Mouse (Mus musculus) gastrocnemius, adult 8-10 months (tissue): ENCODE results near the gene Gm3248. TPM values are rescaled to one million over a fixed set of nuclear protein-coding genes. Genes with fewer than 3 reads are reported as not detected.
A peak's percentile ranks its signal among the peaks of the same experiment; 100 is the strongest.
"Not testable (repeated sequence)": the region's sequence is repeated elsewhere in the genome, so short reads cannot be mapped to it uniquely, and the experiment has no call there.

Source experiments
- DNase-seq, 2 experiments: peaks; one replicate each; pipeline ENCODE4 v3.0.0; 2022; ENCODE audit warnings: low spot score in 2 of 2
- total RNA-seq, 4 experiments: library from RNA; stranded (reverse); gene quantifications; 2 replicates each; pipeline ENCODE4 v1.2.4; 2022

The Gm3248 gene
- total RNA-seq = not detected

DNA sequence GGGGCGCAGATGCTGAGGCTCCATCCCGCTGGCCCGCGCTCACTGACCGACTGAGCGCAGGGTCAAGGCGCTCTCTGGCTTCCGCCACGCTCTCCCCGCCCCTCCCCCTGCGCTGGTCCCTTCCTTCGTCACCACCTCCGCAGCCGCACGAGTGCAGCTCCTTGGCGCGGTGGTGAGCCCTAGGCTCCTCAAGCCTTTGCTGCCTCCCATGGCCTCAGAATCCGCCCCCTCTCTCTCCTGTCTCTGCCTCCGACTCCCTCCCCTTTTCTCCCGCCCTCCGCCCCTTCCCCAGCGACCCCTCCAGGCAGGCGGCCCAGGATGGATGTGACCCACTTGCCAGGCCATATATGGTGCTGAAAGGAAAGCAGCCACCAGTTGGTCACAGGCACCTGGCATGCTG lies at the start of gene Gm3248:
Gm3248 (minus strand) TSS at position 111 of the 400 bp plus-strand sequence.
- not testable (repeated sequence) for DNase-seq

DNA sequence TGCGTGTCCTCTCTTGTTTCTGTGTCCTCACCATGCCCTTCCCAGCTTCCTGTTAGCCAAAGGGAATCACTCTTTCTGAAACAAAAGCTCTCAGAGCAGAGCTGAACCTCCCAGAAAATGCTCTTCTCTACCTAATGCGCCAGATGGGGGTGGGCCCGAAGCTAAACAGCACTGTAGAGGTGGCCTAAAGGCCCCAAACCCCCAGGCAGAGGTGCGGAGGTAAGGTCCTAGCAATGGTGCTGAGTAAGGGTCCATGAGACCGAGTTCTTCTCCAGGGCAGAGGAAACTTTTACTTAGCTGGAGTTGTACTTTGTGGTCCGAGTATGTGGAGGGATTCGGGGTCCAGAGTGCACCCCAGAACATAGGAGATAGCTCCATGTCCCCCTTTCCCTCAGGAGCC lies 25.6 kb upstream of the Gm3248 start:
- DNase-seq = peak; percentile 8

DNA sequence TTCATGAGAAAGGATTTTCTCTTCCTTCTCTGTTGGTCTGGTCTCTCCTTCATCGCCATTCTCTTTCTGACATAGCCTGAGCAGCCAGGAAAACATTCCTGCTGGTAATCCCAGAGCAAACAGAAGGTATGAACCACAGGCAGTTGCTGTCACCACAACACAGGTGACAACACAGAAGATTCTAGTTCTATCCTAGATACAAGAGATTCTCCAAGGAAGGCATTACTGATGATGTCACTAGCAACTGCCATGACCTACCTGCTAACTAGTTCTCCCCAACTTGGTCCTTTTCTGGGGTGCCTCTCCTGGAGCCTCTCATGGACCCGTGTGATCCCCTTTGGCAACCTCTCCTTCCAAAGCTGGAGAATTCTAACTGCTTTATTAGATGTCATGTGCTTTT lies 17.5 kb upstream of the Gm3248 start, which contains the start of gene Gm3453:
Gm3453 (minus strand) TSS at position 101 of the 400 bp plus-strand sequence.
- not testable (repeated sequence) for DNase-seq

DNA sequence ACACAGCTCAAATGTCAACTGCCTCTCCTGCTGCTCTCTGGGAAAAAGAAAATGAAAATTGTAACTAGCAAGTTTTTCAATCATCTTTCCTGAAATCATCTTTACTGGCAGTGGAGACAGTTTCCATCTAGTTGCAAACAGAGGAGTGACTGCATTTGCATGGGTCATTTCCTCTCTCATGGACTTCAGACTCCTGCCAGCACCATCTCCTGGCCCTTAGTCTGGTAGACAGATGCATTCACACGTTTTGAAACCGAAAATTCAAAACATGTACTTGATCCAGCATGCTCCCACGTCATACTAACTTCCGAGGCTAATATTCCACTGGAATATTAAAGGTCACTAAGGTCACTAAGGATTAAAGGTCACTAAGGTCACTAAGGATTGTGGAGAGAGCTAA lies 896 bp upstream of the Gm3248 start:
- DNase-seq = not testable (repeated sequence)

DNA sequence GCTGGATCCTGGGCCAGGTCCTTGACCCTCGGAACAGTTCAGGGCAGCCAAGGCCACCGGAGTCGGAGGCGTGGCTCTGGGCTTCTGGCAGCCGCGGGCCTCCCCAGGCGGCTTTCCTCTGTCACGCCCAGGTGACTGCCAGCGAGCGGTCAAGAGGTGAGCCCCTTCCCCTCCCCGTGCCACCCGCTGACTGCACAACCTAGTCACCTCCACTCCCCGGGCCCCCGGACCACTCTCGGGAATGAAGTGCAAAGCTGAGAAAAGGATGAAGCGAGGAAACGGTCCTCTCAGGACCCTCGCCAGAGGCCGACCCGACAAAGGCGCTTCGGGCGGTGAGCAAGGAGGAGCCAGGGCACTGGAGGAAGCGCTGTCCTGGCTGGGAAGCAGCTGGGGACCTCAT lies 443 bp downstream of the Gm3248 start:
- not testable (repeated sequence) for DNase-seq

DNA sequence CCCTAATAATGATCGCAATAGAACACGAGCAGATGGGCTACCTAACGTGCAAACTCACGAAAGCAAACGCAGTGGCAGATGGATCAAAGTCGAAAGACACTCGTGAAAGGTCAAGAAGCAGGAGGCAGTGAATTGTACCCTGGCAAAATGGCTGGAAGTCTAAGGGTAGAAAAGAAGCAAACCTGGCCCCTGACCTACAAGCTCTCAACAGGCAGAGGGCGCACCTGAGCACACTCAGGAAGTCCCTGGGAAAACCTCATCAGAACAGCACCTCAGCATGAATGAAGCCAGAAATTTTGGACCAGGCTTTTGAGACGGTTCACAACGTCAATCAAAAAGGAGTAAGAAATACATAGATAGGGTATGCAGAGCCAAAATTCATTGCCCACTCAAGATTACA lies 1.1 kb downstream of the Gm3248 start:
- not testable (repeated sequence) for DNase-seq

DNA sequence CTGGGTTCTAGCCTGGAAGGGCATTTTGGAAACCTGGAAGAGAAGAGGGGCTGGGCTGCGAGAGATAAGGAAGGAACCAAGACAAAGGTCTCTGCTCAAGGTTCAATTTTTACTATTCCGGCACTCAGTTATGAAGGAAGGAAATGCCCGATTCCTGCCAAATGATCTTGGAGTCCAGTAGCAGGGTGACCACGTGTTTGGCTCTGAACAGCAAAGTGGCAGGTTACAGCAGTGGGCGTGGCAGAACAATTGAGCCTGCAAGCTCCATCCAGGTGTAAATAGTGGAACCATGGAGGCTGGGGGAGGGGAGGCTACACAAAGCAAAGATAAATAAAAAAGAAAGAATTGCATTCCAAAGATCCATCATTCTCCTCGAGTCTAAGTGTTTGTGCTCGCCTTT lies 38.3 kb downstream of the Gm3248 start:
- DNase-seq = not testable (repeated sequence)

GRCm38 (mm10) chr14:5918330-5918942 lies 43.1 kb downstream of the Gm3248 start:
- not testable (repeated sequence) for DNase-seq

DNA sequence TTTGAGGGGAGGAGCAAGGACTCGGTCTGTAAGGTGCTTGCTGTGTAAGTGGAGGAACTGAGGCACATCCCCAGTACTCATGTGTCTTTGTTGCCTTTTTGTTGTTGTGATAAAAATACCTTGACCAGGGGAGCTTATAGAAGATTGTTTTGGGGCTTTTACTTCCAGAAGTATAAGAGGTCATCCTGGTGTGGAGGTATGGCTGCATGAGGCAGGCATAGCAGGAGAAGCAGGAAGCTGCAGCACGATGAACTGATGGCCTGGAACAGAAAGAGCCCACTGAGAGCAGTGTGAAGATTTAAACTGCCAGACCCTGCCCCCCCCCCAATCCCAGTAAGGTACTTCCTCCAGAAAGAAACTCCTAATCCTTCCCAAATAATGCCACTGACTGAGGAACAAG lies 47.8 kb downstream of the Gm3248 start:
- not testable (repeated sequence) for DNase-seq

Other genes with a start within 250 kb of the Gm3248 start
- not detected for gene Gm3373, start 220.2 kb downstream of the Gm3248 start, total RNA-seq
- gene Gm3383, start 153.8 kb downstream of the Gm3248 start, total RNA-seq = under 1 TPM in 3 of 4 experiments, not detected in 1; 0.24 to 0.36 (median 0.29) TPM
- gene Gm3424, start 131.4 kb downstream of the Gm3248 start, total RNA-seq = not detected
- gene Gm8237, start 81.4 kb downstream of the Gm3248 start, total RNA-seq = not detected
- gene Gm3453, start 17.4 kb upstream of the Gm3248 start, total RNA-seq = not detected
- gene Gm6337, start 96.5 kb upstream of the Gm3248 start, total RNA-seq = not detected
- gene Gm8206, start 132.2 kb upstream of the Gm3248 start, total RNA-seq = not detected
- gene Gm3468, start 146.9 kb upstream of the Gm3248 start, total RNA-seq = not detected
- gene Gm3476, start 164.1 kb upstream of the Gm3248 start, total RNA-seq = not detected